In the genomic region with DNA sequence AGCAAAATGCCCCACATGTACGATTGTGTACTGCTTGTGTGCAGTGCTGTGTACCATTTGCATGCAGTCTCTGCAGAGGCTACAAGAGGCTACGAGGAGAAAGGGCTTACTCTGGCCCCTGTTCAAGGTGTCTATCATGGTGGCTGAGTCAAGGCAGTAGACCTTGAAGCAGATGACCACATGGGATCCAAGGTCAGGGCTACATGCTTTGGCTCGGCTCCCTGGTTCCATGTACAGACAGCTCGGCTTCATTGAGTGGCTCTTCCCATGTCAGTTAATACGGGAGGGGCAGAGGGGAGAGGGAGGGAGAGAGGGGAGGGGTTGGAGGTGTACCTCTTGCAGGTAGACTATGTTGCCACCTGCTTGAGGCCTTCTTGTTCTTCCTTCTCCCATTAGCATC, we compare ENCODE assay signal across 23 mouse cellular contexts. TPM values are rescaled to one million over a fixed set of nuclear protein-coding genes. Genes with fewer than 3 reads are reported as not detected.
"Had no signal": no experiment of that assay in that cellular context is flagged by ENCODE, and none has a peak within 500 bp of the region (broad histone marks: within the 10 kb centered on the region; RNA-seq: fewer than 3 reads in every experiment).

No protein-coding gene starts in this region.

- H3K4me1 ChIP-seq: limb, embryonic 15.5 days; midbrain, embryonic 13.5 days had no signal

- H3K4me2 ChIP-seq: limb, embryonic 15.5 days; liver, embryonic 13.5 days; midbrain, embryonic 13.5 days had no signal

- H3K9me3 ChIP-seq: limb, embryonic 15.5 days; liver, embryonic 13.5 days; midbrain, embryonic 13.5 days had no signal

- DNase-seq: kidney, adult 9 months; kidney, postnatal 36 days; layer of hippocampus, adult 9-11 months; layer of hippocampus, postnatal 36 days; liver, embryonic 13.5 days; lung, adult 18-20 months; lung, postnatal 10 days; right cerebral cortex, adult 18-20 months; right cerebral cortex, postnatal 25 days; thymus, adult 18-20 months; thymus, postnatal 14 days had no signal

- H3K9ac ChIP-seq: limb, embryonic 15.5 days; liver, embryonic 13.5 days; midbrain, embryonic 13.5 days had no signal

- ATAC-seq: midbrain, embryonic 13.5 days had no signal

- H3K36me3 ChIP-seq: limb, embryonic 15.5 days; liver, embryonic 13.5 days; midbrain, embryonic 13.5 days had no signal

- H3K27ac ChIP-seq: kidney, postnatal 0 days; limb, embryonic 15.5 days; midbrain, embryonic 13.5 days had no signal

- H3K4me3 ChIP-seq: limb, embryonic 15.5 days; liver, embryonic 13.5 days; midbrain, embryonic 13.5 days had no signal

- H3K27me3 ChIP-seq: limb, embryonic 15.5 days; midbrain, embryonic 13.5 days had no signal

RNA-seq across cellular contexts. Expression of a gene that starts 1.3 kb away (rescaled TPM):
- total RNA-seq: layer of hippocampus, adult 18-20 months; layer of hippocampus, postnatal 36 days; left cerebral cortex, adult 8-10 months; megakaryocyte-erythroid progenitor cell, adult 5-6 weeks; midbrain, postnatal 0 days had no signal
- polyA plus RNA-seq: kidney, postnatal 0 days; limb, embryonic 11.5 days; limb, embryonic 15.5 days; liver, embryonic 13.5 days; midbrain, embryonic 13.5 days; midbrain, postnatal 0 days; neural tube, embryonic 14.5 days; small intestine, adult 2 months; stomach, embryonic 16.5 days had no signal

RNA-seq across cellular contexts. Expression of a gene that starts 33.0 kb away (rescaled TPM):
- total RNA-seq: layer of hippocampus, adult 18-20 months; layer of hippocampus, postnatal 36 days had no signal
- polyA plus RNA-seq: small intestine, adult 2 months had no signal

RNA-seq across cellular contexts. Expression of a gene that starts 37.0 kb away (rescaled TPM):
- total RNA-seq: layer of hippocampus, adult 18-20 months; layer of hippocampus, postnatal 36 days; left cerebral cortex, adult 8-10 months; left cerebral cortex, postnatal 25 days; megakaryocyte-erythroid progenitor cell, adult 5-6 weeks; midbrain, postnatal 0 days had no signal
- polyA plus RNA-seq: kidney, postnatal 0 days; limb, embryonic 11.5 days; midbrain, embryonic 13.5 days; midbrain, postnatal 0 days; neural tube, embryonic 14.5 days; small intestine, adult 2 months had no signal
